Mouse (Mus musculus) liver, adult 2 months (tissue): ENCODE data around the gene Tdrd6.

ENCODE experiments used
- CTCF ChIP-seq: fragments of 200-500 bp; IDR thresholded peaks from 2 replicates; pipeline ENCODE4 v1.5.1; 2011; ENCODE audit warnings: low read depth, low read length, control low read depth
- POLR2A ChIP-seq: fragments of 200-500 bp; IDR thresholded peaks from 2 replicates; pipeline ENCODE4 v1.6.1; 2011; ENCODE audit warnings: low read length, control low read depth; ENCODE audit not compliant: insufficient read depth; ENCODE audit errors: extremely low read depth

- TF ChIP-seq POLR2A: no peak
- TF ChIP-seq CTCF: no peak
These were observed 295 bp upstream of the Tdrd6 start for GRCm38 (mm10) chr17:43630427-43630760.
